Mouse (Mus musculus) right cerebral cortex, postnatal 36 days (tissue): ENCODE measurements around the gene Bcas1.
"Not testable (repeated sequence)": the region's sequence is repeated elsewhere in the genome, so short reads cannot be mapped to it uniquely, and the experiment has no call there.

ENCODE experiments used
- DNase-seq, 2 experiments: peaks; one replicate each; pipeline ENCODE4 v3.0.0; 2022; ENCODE audit warnings: low spot score in 2 of 2, mixed read lengths in 1 of 2

Gene Bcas1

GRCm38 (mm10) chr2:170427704-170428103 lies at the start of gene Bcas1:
Gene Bcas1, minus strand, starts transcription at chr2:170427845.
- DNase-seq = no peak

- DNase-seq = no peak
Measured at GRCm38 (mm10) chr2:170476643-170477042, 49.0 kb upstream of the Bcas1 start.

DNA sequence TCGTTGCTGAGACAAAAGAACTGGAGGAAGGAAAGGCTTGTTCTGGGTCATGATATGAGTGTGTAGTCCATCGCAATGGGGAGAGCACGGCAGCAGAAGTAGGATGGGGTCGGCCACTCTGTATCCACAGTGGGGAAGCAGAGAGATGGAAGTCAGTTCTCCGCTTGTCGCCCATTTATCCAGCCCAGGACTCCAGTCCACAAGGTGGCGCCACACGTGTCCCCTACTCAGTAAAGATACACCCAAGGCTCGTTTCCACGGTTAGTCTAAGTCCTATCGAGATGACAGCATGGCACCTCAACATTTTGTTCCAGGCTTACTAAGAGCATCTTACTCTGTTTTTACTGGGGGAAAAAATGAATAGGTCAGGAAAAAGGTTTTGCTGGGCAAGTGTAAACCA lies 48.6 kb upstream of the Bcas1 start:
- DNase-seq = no peak

GRCm38 (mm10) chr2:170475164-170475563 lies 47.5 kb upstream of the Bcas1 start:
- DNase-seq = no peak

GRCm38 (mm10) chr2:170474125-170474524 lies 46.5 kb upstream of the Bcas1 start:
- DNase-seq = no peak

GRCm38 (mm10) chr2:170470591-170470990 lies 42.9 kb upstream of the Bcas1 start:
- DNase-seq = no peak

- peak in 1 of 2 experiments; percentile 3 for DNase-seq
Measured at GRCm38 (mm10) chr2:170469616-170470308, 42.1 kb upstream of the Bcas1 start.

- no peak for DNase-seq
Measured at GRCm38 (mm10) chr2:170468009-170468408, 40.4 kb upstream of the Bcas1 start.

DNA sequence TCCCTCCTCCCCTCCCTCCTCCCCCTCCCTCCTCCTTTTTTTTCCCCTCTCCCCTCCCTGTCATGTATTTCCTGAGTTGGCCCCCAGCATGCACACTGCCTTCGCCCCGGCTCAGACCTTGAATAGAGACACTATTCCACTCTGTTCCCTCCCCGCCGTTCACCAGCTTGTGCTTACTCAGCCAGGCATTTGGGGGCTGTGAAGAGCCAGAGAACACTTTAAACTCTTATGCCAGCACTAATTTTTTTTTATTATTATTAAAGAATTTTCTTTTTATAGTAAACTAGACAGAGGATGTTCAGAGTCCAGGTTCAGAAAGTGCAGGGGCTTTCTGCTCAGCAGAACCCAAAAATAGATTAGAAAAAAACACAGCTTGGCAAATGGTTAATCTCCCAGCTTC lies 37.2 kb upstream of the Bcas1 start:
- DNase-seq = no peak

DNA sequence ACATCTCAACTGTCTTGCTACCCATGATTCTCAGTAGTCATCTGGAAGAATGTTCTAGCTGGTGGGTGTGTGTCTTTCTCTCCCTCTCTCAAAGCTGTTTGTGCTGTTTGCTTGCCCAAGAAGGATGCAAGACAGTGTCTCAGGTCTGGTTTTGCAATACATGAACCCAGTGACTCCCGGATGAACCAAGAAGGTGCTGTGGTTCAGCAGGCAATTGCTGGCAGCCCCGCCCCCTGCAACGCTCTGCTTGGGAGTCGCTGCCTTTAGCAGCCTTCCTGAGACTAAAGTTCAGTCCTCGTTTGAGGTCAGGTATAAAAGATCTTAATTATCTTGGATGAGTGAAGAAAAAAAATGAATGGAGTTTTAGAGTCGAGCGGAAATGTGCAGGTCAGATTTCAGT lies 34.0 kb upstream of the Bcas1 start:
- DNase-seq = no peak

- no peak for DNase-seq
Measured at GRCm38 (mm10) chr2:170459805-170460204, 32.2 kb upstream of the Bcas1 start.

DNA sequence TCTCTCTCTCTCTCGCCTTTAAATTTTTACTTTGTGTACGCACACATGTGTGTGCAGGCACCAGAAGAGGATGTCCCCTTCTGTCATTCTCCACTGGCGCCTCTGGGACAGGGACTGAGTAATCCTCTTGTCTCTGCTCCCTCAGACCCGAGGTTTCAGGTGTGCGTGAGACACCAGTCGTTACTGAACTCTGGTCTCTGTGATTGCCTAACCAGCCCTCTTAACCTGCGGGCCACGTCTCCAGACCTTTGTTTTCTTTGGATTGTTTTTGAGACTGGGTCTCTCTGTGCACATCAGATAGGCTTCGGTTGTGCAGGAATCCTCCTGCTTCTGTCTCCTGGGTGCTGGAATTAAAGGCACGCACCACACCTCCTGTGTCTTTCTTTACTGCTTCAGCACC lies 31.5 kb upstream of the Bcas1 start:
- DNase-seq = no peak

DNA sequence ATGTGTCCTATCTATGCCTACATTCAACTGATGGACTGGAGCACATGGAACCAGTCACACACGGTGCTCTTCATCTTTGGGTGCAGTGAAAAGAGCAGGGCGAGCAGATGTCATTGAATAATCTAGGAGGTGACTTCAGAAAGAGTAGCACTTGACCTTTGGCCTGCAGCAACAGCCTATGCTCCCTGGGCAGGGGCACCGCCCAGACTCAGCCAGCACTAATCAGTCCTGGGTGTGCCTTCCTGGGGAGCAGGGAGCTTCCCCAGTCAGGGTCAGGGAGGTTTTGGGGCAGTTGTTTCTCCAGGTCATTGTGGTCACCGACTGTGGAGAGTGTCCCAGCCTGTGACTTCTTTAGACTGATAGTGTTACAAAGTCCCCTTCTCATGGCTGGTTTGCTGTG lies 26.2 kb upstream of the Bcas1 start:
- DNase-seq = not testable (repeated sequence)

DNA sequence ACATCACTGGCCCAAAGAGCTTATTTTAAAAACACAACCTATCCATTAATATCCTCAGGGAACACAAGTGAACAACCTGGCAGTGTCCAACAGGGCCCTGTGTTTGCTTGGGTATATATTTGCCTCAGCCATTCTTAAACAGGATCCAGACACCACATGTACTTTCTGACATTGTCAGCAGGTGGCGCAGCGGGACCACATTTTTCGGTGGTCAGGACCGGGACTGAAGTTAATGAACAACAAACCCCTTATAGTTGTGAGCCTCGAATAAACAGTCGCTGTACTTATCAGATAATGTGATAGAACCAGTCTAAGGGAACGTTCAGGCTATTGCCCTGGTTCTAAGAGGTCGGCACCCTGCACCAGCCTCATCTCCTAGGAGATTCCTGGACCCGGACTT lies 23.3 kb upstream of the Bcas1 start:
- peak; percentile 14 to 30 for DNase-seq

DNA sequence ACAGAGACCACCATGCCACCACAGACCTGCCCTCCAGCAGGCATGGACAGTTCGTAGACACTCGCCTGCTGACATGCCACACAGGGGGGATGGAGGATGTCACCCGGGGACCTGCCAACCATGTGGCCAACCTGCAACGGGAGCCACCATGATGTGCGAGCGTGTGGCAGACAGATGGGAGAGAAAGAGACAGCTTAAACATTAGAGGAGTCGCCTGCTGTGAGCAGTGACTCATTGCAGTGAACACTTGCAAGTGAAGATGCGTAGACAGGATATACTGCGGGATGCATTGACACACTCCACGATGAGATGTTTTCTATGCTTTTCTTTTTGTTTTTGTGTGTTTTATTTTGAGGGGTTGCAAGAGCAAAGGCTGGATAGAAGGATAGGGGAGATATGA lies 20.0 kb upstream of the Bcas1 start:
- peak; percentile 15 to 19 for DNase-seq

DNA sequence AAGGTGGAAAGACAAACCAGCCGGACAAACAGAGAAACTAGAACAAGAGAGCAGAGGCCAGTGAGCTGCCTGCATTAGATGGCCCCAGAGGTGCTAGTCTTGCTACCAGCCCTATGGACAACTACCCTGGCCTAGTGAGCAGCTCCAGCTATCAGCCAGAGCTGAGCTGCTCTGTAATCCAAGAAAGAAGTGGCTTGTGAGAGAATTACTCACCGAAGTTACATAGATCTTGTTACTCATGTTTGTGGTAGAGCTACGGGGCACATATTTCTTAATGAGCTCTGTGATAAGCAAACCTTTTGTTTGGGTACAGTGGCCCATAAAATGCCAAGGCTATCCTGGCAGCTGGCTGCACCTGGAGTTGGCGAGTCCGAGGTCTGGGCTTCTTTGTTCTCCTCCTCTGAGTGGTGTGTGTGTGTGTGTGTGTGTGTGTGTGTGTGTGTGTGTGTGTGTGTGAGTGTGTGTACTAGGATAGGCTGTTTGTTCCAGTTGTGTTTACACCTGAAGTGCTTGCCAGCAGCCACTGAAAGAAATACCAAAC lies 19.3 kb upstream of the Bcas1 start:
- no peak for DNase-seq

- DNase-seq = no peak
Measured at GRCm38 (mm10) chr2:170445861-170446260, 18.2 kb upstream of the Bcas1 start.

DNA sequence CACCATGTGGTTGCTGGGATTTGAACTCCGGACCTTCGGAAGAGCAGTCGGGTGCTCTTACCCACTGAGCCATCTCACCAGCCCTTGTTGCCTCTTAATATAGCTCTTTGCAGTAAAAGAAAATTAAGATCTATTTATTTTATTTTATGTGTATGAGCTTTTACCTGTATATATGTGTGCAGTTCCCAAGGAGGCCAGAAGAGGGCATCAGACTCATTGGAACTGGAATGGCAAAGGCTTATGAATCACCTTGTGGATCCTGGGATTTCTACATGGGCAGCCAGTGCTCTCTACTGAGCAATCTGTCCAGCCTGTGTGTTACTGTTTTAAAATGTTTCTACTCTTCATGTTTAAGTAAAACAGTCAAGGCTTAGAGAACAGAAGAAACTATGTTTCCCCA lies 14.9 kb upstream of the Bcas1 start:
- no peak for DNase-seq

- no peak for DNase-seq
Measured at GRCm38 (mm10) chr2:170438782-170439181, 11.1 kb upstream of the Bcas1 start.

GRCm38 (mm10) chr2:170436204-170436603 lies 8.6 kb upstream of the Bcas1 start:
- no peak for DNase-seq

- no peak for DNase-seq
Measured at GRCm38 (mm10) chr2:170432152-170432551, 4.5 kb upstream of the Bcas1 start.

DNA sequence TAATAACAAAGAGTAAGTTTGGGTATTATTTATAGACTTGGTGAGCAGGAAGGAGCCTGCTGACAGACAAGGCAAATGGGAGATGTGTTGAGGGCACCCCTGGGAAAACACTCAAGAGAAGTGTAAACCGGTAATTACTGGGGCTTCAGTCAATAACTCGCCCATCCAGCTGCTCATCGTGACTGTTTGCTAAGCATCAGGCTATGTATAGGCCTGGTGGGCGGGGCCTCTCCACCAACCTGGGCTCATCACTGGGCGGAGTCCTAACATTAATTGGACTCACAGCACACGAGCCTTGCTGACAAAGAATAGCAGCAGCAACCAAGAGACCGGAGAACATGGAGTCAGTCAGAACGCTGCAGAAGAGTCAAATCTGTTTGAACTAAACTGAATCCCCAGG lies 1.3 kb upstream of the Bcas1 start:
- DNase-seq = no peak

DNA sequence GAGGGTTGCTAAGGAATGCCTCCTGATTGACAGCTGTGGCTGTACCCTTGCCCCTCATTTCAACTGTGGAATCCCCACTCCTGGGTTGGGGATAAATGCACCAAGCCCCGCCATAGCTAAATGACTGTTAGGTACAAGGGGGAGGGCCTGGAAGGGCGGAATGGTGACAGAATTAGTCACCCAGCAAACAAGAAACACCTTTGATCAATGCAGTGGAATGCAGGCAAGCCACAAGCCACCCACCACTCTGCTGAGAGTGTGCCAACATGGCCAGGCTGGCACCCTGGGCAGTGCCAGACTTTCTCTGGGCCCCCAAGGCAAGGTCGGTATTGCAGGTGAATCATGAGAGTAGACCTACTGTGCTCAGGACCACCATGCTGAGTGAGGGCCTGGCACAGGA lies 3.5 kb downstream of the Bcas1 start:
- DNase-seq = no peak

- DNase-seq = no peak
Measured at GRCm38 (mm10) chr2:170421924-170422323, 5.7 kb downstream of the Bcas1 start.
